Mouse (Mus musculus) G1E (cell line): ENCODE measurements at regions not wholly inside any gene's neighbourhood (a gene's known extent, or its start where the extent isn't known, plus 50 kb on each side); places are given as distances from the start of the nearest gene placed in this dataset.

Source experiments
- ATAC-seq: 2 replicates; pipeline ENCODE4 v1.8.0; 2016; ENCODE audit warnings: mild to moderate bottlenecking; ENCODE audit not compliant: insufficient number of reproducible peaks, poor library complexity, low FRiP score, severe bottlenecking; ENCODE audit errors: extremely low read depth
- DNase-seq: peaks from one replicate; pipeline ENCODE4 v3.0.0; 2012; ENCODE audit warnings: low spot score
- H3K27me3 ChIP-seq: 2 replicates; pipeline ENCODE4 v1.6.1; 2012; ENCODE audit warnings: mild to moderate bottlenecking, low read length, inconsistent platforms; ENCODE audit not compliant: insufficient read depth
- H3K36me3 ChIP-seq: replicated peaks from 2 replicates; pipeline ENCODE3; 2012; ENCODE audit warnings: mild to moderate bottlenecking, inconsistent platforms
- H3K4me1 ChIP-seq: 2 replicates; pipeline ENCODE4 v1.6.1; 2012; ENCODE audit warnings: low read depth, low read length, inconsistent platforms, mixed read lengths; ENCODE audit not compliant: insufficient read depth
- H3K4me3 ChIP-seq: 2 replicates; pipeline ENCODE4 v1.5.1; 2012; ENCODE audit warnings: low read depth, mild to moderate bottlenecking, inconsistent platforms, low read length, moderate library complexity, mixed read lengths
- H3K9me3 ChIP-seq: replicated peaks from 2 replicates; pipeline ENCODE4 v1.6.1; 2012; ENCODE audit warnings: inconsistent platforms
- CTCF ChIP-seq: IDR thresholded peaks from 2 replicates; pipeline ENCODE4 v1.5.1; 2012; ENCODE audit warnings: low read depth, low read length, inconsistent platforms, mixed read lengths
- GATA1 ChIP-seq: IDR thresholded peaks from 2 replicates; pipeline ENCODE4 v1.6.1; 2012; ENCODE audit warnings: borderline replicate concordance, low read length, inconsistent platforms, mixed read lengths
- GATA2 ChIP-seq: IDR thresholded peaks from 2 replicates; pipeline ENCODE4 v1.6.1; 2012; ENCODE audit warnings: low read depth, low read length, inconsistent platforms, borderline replicate concordance
- POLR2AphosphoS5 ChIP-seq: IDR thresholded peaks from 2 replicates; pipeline ENCODE4 v1.6.1; 2012; ENCODE audit warnings: low read depth, low read length, inconsistent platforms; ENCODE audit not compliant: insufficient replicate concordance
- TAL1 ChIP-seq: conservative IDR thresholded peaks from 2 replicates; pipeline ENCODE4 v1.6.1; 2012; ENCODE audit warnings: low read depth, low read length, inconsistent platforms, mixed read lengths

- H3K4me1 ChIP-seq: no peaks in the 10 kb centered on the region
- H3K36me3 ChIP-seq: no peaks in the 10 kb centered on the region
- H3K27me3 ChIP-seq: no peaks in the 10 kb centered on the region
- ATAC-seq (no peak), DNase-seq (no peak)
- TF ChIP-seq POLR2AphosphoS5: no peak
- no peak for TF ChIP-seq GATA1
- no peak for TF ChIP-seq CTCF
- no peak for TF ChIP-seq GATA2
- no peak for TF ChIP-seq TAL1
- no peak overlapping the region for H3K4me3 ChIP-seq
- no peaks in the 10 kb centered on the region for H3K9me3 ChIP-seq
These were observed 131.0 kb upstream of the Cnr1 start for GRCm38 (mm10) chr4:33793398-33793797.

GRCm38 (mm10) chr4:33795461-33795860, 128.9 kb upstream of the Cnr1 start:
- no peaks in the 10 kb centered on the region for H3K9me3 ChIP-seq
- H3K36me3 ChIP-seq: no peaks in the 10 kb centered on the region
- H3K4me1 ChIP-seq: no peaks in the 10 kb centered on the region
- no peak overlapping the region for H3K4me3 ChIP-seq
- ATAC-seq (no peak), DNase-seq (no peak)
- TF ChIP-seq TAL1: no peak
- no peak for TF ChIP-seq POLR2AphosphoS5
- no peak for TF ChIP-seq GATA2
- no peak for TF ChIP-seq CTCF
- TF ChIP-seq GATA1: no peak
- H3K27me3 ChIP-seq: no peaks in the 10 kb centered on the region

GRCm38 (mm10) chr4:33797964-33798363, 126.4 kb upstream of the Cnr1 start:
- TF ChIP-seq GATA1 (no peak), TAL1 (no peak), GATA2 (no peak), CTCF (no peak), POLR2AphosphoS5 (no peak)
- Histone ChIP-seq H3K4me1 (no peaks in the 10 kb centered on the region), H3K4me3 (no peak overlapping the region), H3K27me3 (no peaks in the 10 kb centered on the region), H3K36me3 (no peaks in the 10 kb centered on the region), H3K9me3 (no peaks in the 10 kb centered on the region)
- ATAC-seq (no peak), DNase-seq (no peak)

GRCm38 (mm10) chr4:33798654-33799053, 125.7 kb upstream of the Cnr1 start:
- no peaks in the 10 kb centered on the region for H3K36me3 ChIP-seq
- no peaks in the 10 kb centered on the region for H3K9me3 ChIP-seq
- no peaks in the 10 kb centered on the region for H3K4me1 ChIP-seq
- no peaks in the 10 kb centered on the region for H3K27me3 ChIP-seq
- ATAC-seq (no peak), DNase-seq (no peak)
- H3K4me3 ChIP-seq: no peak overlapping the region
- no peak for TF ChIP-seq GATA1
- TF ChIP-seq CTCF: no peak
- TF ChIP-seq POLR2AphosphoS5: no peak

GRCm38 (mm10) chr4:33799110-33799509, 125.3 kb upstream of the Cnr1 start:
- TF ChIP-seq GATA1 (no peak), CTCF (no peak), POLR2AphosphoS5 (no peak), GATA2 (no peak), TAL1 (no peak)
- no peak for ATAC-seq
- H3K27me3 ChIP-seq: no peaks in the 10 kb centered on the region
- H3K9me3 ChIP-seq: no peaks in the 10 kb centered on the region
- no peak for DNase-seq
- no peaks in the 10 kb centered on the region for H3K4me1 ChIP-seq
- H3K4me3 ChIP-seq: no peak overlapping the region
- H3K36me3 ChIP-seq: no peaks in the 10 kb centered on the region

GRCm38 (mm10) chr4:33799831-33800230, 124.6 kb upstream of the Cnr1 start:
- H3K9me3 ChIP-seq: no peaks in the 10 kb centered on the region
- H3K4me1 ChIP-seq: no peaks in the 10 kb centered on the region
- TF ChIP-seq CTCF: no peak
- no peak for TF ChIP-seq GATA2
- TF ChIP-seq POLR2AphosphoS5: no peak
- no peak for TF ChIP-seq TAL1
- no peak for TF ChIP-seq GATA1
- no peaks in the 10 kb centered on the region for H3K27me3 ChIP-seq
- no peaks in the 10 kb centered on the region for H3K36me3 ChIP-seq
- DNase-seq (no peak), ATAC-seq (no peak)
- H3K4me3 ChIP-seq: no peak overlapping the region

- H3K27me3 ChIP-seq: no peaks in the 10 kb centered on the region
- H3K9me3 ChIP-seq: no peaks in the 10 kb centered on the region
- no peak for DNase-seq
- H3K36me3 ChIP-seq: no peaks in the 10 kb centered on the region
- H3K4me1 ChIP-seq: no peaks in the 10 kb centered on the region
- no peak for ATAC-seq
- TF ChIP-seq POLR2AphosphoS5: no peak
- no peak for TF ChIP-seq CTCF
- TF ChIP-seq TAL1: no peak
- no peak for TF ChIP-seq GATA2
- TF ChIP-seq GATA1: no peak
- no peak overlapping the region for H3K4me3 ChIP-seq
These were observed 112.1 kb upstream of the Cnr1 start for GRCm38 (mm10) chr4:33812338-33812737.
